Mouse (Mus musculus) liver, embryonic 13.5 days (tissue): ENCODE data around the gene Bicd2. TPM values are rescaled to one million over a fixed set of nuclear protein-coding genes. Genes with fewer than 3 reads are reported as not detected.

ENCODE experiments used
- ATAC-seq: fragments of 200-750 bp; cut with Nextera tagmentation; 2 replicates; pipeline ENCODE4 v1.8.0; 2017; ENCODE audit warnings: low read depth, mild to moderate bottlenecking, moderate number of reproducible peaks, moderate library complexity
- DNase-seq: peaks from one replicate; pipeline ENCODE4 v3.0.0; 2022
- H3K27ac ChIP-seq: fragments of 300-500 bp; sonication (generic); 2 replicates; pipeline ENCODE4 v1.5.1; 2015; ENCODE audit warnings: moderate library complexity, mild to moderate bottlenecking, inconsistent platforms
- H3K27me3 ChIP-seq: fragments of 300-500 bp; sonication (generic); 2 replicates; pipeline ENCODE4 v1.6.1; 2015; ENCODE audit warnings: mild to moderate bottlenecking, inconsistent platforms
- H3K36me3 ChIP-seq: fragments of 300-500 bp; sonication (generic); 2 replicates; pipeline ENCODE4 v1.6.1; 2015; ENCODE audit warnings: mild to moderate bottlenecking, inconsistent platforms
- H3K4me1 ChIP-seq: fragments of 300-500 bp; sonication (generic); replicated peaks from 2 replicates; pipeline ENCODE4 v1.6.1; 2015; ENCODE audit warnings: inconsistent platforms
- H3K4me2 ChIP-seq: fragments of 300-500 bp; sonication (generic); 2 replicates; pipeline ENCODE4 v1.6.1; 2015; ENCODE audit warnings: inconsistent platforms, mild to moderate bottlenecking, moderate library complexity
- H3K4me3 ChIP-seq: fragments of 300-500 bp; sonication (generic); replicated peaks from 2 replicates; pipeline ENCODE4 v1.5.1; 2015; ENCODE audit warnings: mild to moderate bottlenecking, inconsistent platforms
- H3K9ac ChIP-seq: fragments of 300-500 bp; sonication (generic); 2 replicates; pipeline ENCODE4 v1.6.1; 2015; ENCODE audit warnings: mild to moderate bottlenecking, inconsistent platforms
- H3K9me3 ChIP-seq: fragments of 300-500 bp; sonication (generic); replicated peaks from 2 replicates; pipeline ENCODE4 v1.6.1; 2016; ENCODE audit warnings: inconsistent platforms
- WGBS: fragments of 180-500 bp; shearing (Covaris S2); methylation state at CpG from one replicate; pipeline ENCODE4 v1.1.7; 2015; ENCODE audit not compliant: insufficient replicate concordance; 5-methylcytosine and 5-hydroxymethylcytosine counted together
- polyA plus RNA-seq: library from polyadenylated mRNA; unstranded; fragments of >200 nt; fragmentation: Nextera tagmentation; extraction: Ambion mirVana; gene quantifications from 2 replicates; pipeline ENCODE4 v1.2.1, GENCODE M21; 2015

The Bicd2 gene
- polyA plus RNA-seq, 1 experiment from 2014 or later: 9.0 TPM

- Histone ChIP-seq H3K4me1 (peaks cover 96% of the 10 kb centered on the region), H3K4me3 (no peak overlapping the region), H3K9ac (no peak overlapping the region), H3K36me3 (no peaks in the 10 kb centered on the region; the same call in 1 of the 2 replicates), H3K9me3 (no peaks in the 10 kb centered on the region), H3K4me2 (no peak overlapping the region), H3K27ac (peak overlapping the region; percentile 24; the same call in 1 of the 2 replicates), H3K27me3 (no peaks in the 10 kb centered on the region)
- 63% methylated on average over 4 of the region's 4 CpGs for WGBS
- no peak for DNase-seq
- ATAC-seq: no peak
These were observed 8.0 kb downstream of the Bicd2 start for GRCm38 (mm10) chr13:49349335-49349734.

- Histone ChIP-seq H3K36me3 (no peaks in the 10 kb centered on the region; the same call in 1 of the 2 replicates), H3K4me2 (no peak overlapping the region), H3K27ac (peak overlapping the region; percentile 24; the same call in 1 of the 2 replicates), H3K9me3 (no peaks in the 10 kb centered on the region), H3K4me1 (peaks cover 93% of the 10 kb centered on the region), H3K4me3 (no peak overlapping the region), H3K27me3 (no peaks in the 10 kb centered on the region), H3K9ac (0 out of 2 replicates have a peak overlapping the region, but pooled peaks have one; percentile 15)
- 48% methylated on average over 6 of the region's 6 CpGs for WGBS
- DNase-seq (no peak), ATAC-seq (peak; percentile 34; the same call in 1 of the 2 replicates)
These were observed 8.6 kb downstream of the Bicd2 start for GRCm38 (mm10) chr13:49349836-49350505.

- WGBS: 49% methylated on average over 3 of the region's 3 CpGs
- H3K4me1 ChIP-seq: peaks cover 84% of the 10 kb centered on the region
- no peak overlapping the region; the same call in 1 of the 2 replicates for H3K9ac ChIP-seq
These were observed 11.3 kb downstream of the Bicd2 start for GRCm38 (mm10) chr13:49352581-49353159.

GRCm38 (mm10) chr13:49353422-49353821, 12.0 kb downstream of the Bicd2 start:
- no peaks in the 10 kb centered on the region for H3K9me3 ChIP-seq
- no peak overlapping the region for H3K4me3 ChIP-seq
- H3K9ac ChIP-seq: no peak overlapping the region
- ATAC-seq (no peak), DNase-seq (no peak)
- no peak overlapping the region for H3K4me2 ChIP-seq
- peaks cover 84% of the 10 kb centered on the region for H3K4me1 ChIP-seq
- no peak overlapping the region for H3K27ac ChIP-seq
- H3K27me3 ChIP-seq: no peaks in the 10 kb centered on the region
- H3K36me3 ChIP-seq: peaks cover 3% of the 10 kb centered on the region; the same call in 1 of the 2 replicates

More at GRCm38 (mm10) chr13:49352581-49353159, 11.3 kb downstream of the Bicd2 start:
- DNase-seq (no peak), ATAC-seq (no peak)
- Histone ChIP-seq H3K4me3 (no peak overlapping the region), H3K27me3 (no peaks in the 10 kb centered on the region), H3K27ac (no peak overlapping the region), H3K4me2 (no peak overlapping the region), H3K36me3 (peaks cover under 1% of the 10 kb centered on the region; the same call in 1 of the 2 replicates), H3K9me3 (no peaks in the 10 kb centered on the region)

GRCm38 (mm10) chr13:49353991-49354507, 12.7 kb downstream of the Bicd2 start:
- WGBS: 65% methylated on average over 5 of the region's 5 CpGs
- no peak overlapping the region for H3K27ac ChIP-seq
- ATAC-seq: no peak
- no peak for DNase-seq
- H3K27me3 ChIP-seq: no peaks in the 10 kb centered on the region
- H3K4me3 ChIP-seq: no peak overlapping the region
- H3K9me3 ChIP-seq: no peaks in the 10 kb centered on the region
- no peak overlapping the region for H3K4me2 ChIP-seq
- H3K9ac ChIP-seq: no peak overlapping the region
- peaks cover 3% of the 10 kb centered on the region; the same call in 1 of the 2 replicates for H3K36me3 ChIP-seq
- peaks cover 84% of the 10 kb centered on the region for H3K4me1 ChIP-seq

GRCm38 (mm10) chr13:49355461-49356061, 14.2 kb downstream of the Bicd2 start:
- Histone ChIP-seq H3K4me2 (no peak overlapping the region), H3K27me3 (no peaks in the 10 kb centered on the region), H3K4me1 (peaks cover 74% of the 10 kb centered on the region), H3K27ac (no peak overlapping the region), H3K9ac (no peak overlapping the region), H3K36me3 (peaks cover 3% of the 10 kb centered on the region; the same call in 1 of the 2 replicates), H3K9me3 (no peaks in the 10 kb centered on the region), H3K4me3 (no peak overlapping the region)
- WGBS: 73% methylated on average over 11 of the region's 11 CpGs
- ATAC-seq (no peak), DNase-seq (no peak)

GRCm38 (mm10) chr13:49356090-49356489, 14.7 kb downstream of the Bicd2 start:
- Histone ChIP-seq H3K9ac (no peak overlapping the region), H3K4me2 (no peak overlapping the region), H3K4me3 (no peak overlapping the region), H3K36me3 (peaks cover 3% of the 10 kb centered on the region; the same call in 1 of the 2 replicates), H3K4me1 (peaks cover 74% of the 10 kb centered on the region), H3K27me3 (no peaks in the 10 kb centered on the region), H3K9me3 (no peaks in the 10 kb centered on the region), H3K27ac (no peak overlapping the region)
- no peak for ATAC-seq
- 78% methylated on average over 7 of the region's 7 CpGs for WGBS
- DNase-seq: no peak

GRCm38 (mm10) chr13:49357367-49358026, 16.1 kb downstream of the Bicd2 start:
- H3K9me3 ChIP-seq: no peaks in the 10 kb centered on the region
- peaks cover 76% of the 10 kb centered on the region for H3K4me1 ChIP-seq
- no peaks in the 10 kb centered on the region for H3K27me3 ChIP-seq
- no peak for DNase-seq
- no peak overlapping the region for H3K27ac ChIP-seq
- ATAC-seq: no peak
- WGBS: 82% methylated on average over 8 of the region's 8 CpGs
- no peak overlapping the region for H3K4me3 ChIP-seq
- H3K36me3 ChIP-seq: peaks cover 3% of the 10 kb centered on the region; the same call in 1 of the 2 replicates
- no peak overlapping the region for H3K4me2 ChIP-seq
- H3K9ac ChIP-seq: no peak overlapping the region

GRCm38 (mm10) chr13:49358184-49358583, 16.8 kb downstream of the Bicd2 start:
- peaks cover 3% of the 10 kb centered on the region; the same call in 1 of the 2 replicates for H3K36me3 ChIP-seq
- 62% methylated on average over 3 of the region's 3 CpGs for WGBS
- H3K27me3 ChIP-seq: no peaks in the 10 kb centered on the region
- no peaks in the 10 kb centered on the region for H3K9me3 ChIP-seq
- H3K9ac ChIP-seq: no peak overlapping the region
- H3K27ac ChIP-seq: no peak overlapping the region
- H3K4me1 ChIP-seq: peaks cover 72% of the 10 kb centered on the region
- ATAC-seq (peak; percentile 43), DNase-seq (no peak)
- no peak overlapping the region for H3K4me3 ChIP-seq
- H3K4me2 ChIP-seq: peak overlapping the region; percentile 6; the same call in 1 of the 2 replicates

GRCm38 (mm10) chr13:49360906-49361406, 19.6 kb downstream of the Bicd2 start:
- H3K4me2 ChIP-seq: peak overlapping the region; percentile 19
- H3K36me3 ChIP-seq: 0 out of 2 replicates have a peak, but pooled peaks cover 3% of the 10 kb centered on the region
- WGBS: 10% methylated on average over 3 of the region's 3 CpGs
- no peaks in the 10 kb centered on the region for H3K27me3 ChIP-seq
- H3K4me3 ChIP-seq: no peak overlapping the region
- peak overlapping the region; percentile 9 for H3K27ac ChIP-seq
- DNase-seq (no peak), ATAC-seq (no peak)
- no peaks in the 10 kb centered on the region for H3K9me3 ChIP-seq
- H3K9ac ChIP-seq: 0 out of 2 replicates have a peak overlapping the region, but pooled peaks have one; percentile 22
- peaks cover 70% of the 10 kb centered on the region for H3K4me1 ChIP-seq
